Mouse (Mus musculus) intestine, embryonic 16.5 days (tissue): ENCODE results near the gene 4930404N11Rik. TPM values are rescaled to one million over a fixed set of nuclear protein-coding genes. Genes with fewer than 3 reads are reported as not detected.

Source experiments
- ATAC-seq: fragments of 200-750 bp; cut with Nextera tagmentation; 2 replicates; pipeline ENCODE4 v1.8.0; 2017; ENCODE audit warnings: moderate TSS enrichment, moderate library complexity
- H3K27ac ChIP-seq: fragments of 300-500 bp; sonication (generic); 2 replicates; pipeline ENCODE4 v1.5.1; 2014; ENCODE audit warnings: mild to moderate bottlenecking, low read length
- H3K27me3 ChIP-seq: fragments of 300-500 bp; sonication (generic); replicated peaks from 2 replicates; pipeline ENCODE4 v1.6.1; 2014; ENCODE audit warnings: low read length, control low read depth, mixed read lengths; ENCODE audit not compliant: control insufficient read depth, insufficient read depth
- H3K36me3 ChIP-seq: fragments of 300-500 bp; sonication (generic); 2 replicates; pipeline ENCODE4 v1.6.1; 2014; ENCODE audit warnings: low read length, control low read depth; ENCODE audit not compliant: control insufficient read depth, insufficient read depth
- H3K4me1 ChIP-seq: fragments of 300-500 bp; sonication (generic); 2 replicates; pipeline ENCODE4 v1.6.1; 2014; ENCODE audit warnings: low read length, control low read depth, mixed read lengths; ENCODE audit not compliant: control insufficient read depth, insufficient read depth
- H3K4me2 ChIP-seq: fragments of 300-500 bp; sonication (generic); 2 replicates; pipeline ENCODE4 v1.6.1; 2014; ENCODE audit warnings: low read depth, low read length, control low read depth
- H3K4me3 ChIP-seq: fragments of 300-500 bp; sonication (generic); 2 replicates; pipeline ENCODE4 v1.5.1; 2014; ENCODE audit warnings: mild to moderate bottlenecking, low read length
- H3K9ac ChIP-seq: fragments of 300-500 bp; sonication (generic); 2 replicates; pipeline ENCODE4 v1.6.1; 2014; ENCODE audit warnings: low read depth, low read length
- H3K9me3 ChIP-seq: fragments of 300-500 bp; sonication (generic); 2 replicates; pipeline ENCODE4 v1.6.1; 2016; ENCODE audit warnings: low read length, control low read depth; ENCODE audit not compliant: control insufficient read depth
- WGBS: fragments of 180-500 bp; shearing (Covaris S2); extraction: QIAGEN DNeasy Blood & Tissue Kit; methylation state at CpG from one replicate; pipeline ENCODE4 v1.1.7; 2014; 5-methylcytosine and 5-hydroxymethylcytosine counted together
- polyA plus RNA-seq: library from polyadenylated mRNA; unstranded; fragments of >200 nt; fragmentation: Nextera tagmentation; extraction: Ambion mirVana; gene quantifications from 2 replicates; pipeline ENCODE4 v1.2.1, GENCODE M21; 2015

Gene 4930404N11Rik
- polyA plus RNA-seq, 1 experiment from 2014 or later, result 1.4 TPM

DNA sequence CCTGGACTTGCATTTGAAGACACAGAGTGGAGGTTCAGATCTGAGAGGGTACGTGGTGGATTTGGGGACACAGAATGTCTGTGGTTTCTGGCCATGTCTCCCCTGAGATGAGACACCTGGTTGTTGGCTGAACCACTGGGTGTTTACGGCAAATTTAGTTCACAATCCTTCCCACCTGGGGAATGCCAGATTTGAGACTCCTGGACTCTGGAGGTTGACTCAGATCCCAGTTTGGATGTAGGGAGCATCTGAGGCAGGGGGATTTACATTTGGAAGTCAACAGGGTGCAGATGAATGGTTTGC lies 11.7 kb upstream of the 4930404N11Rik start:
- Histone ChIP-seq H3K27me3 (no peaks in the 10 kb centered on the region), H3K4me3 (peak overlapping the region; percentile 83), H3K4me2 (peak overlapping the region; percentile 83), H3K9me3 (no peaks in the 10 kb centered on the region), H3K27ac (no peak overlapping the region), H3K9ac (peak overlapping the region; percentile 95), H3K4me1 (peaks cover 20% of the 10 kb centered on the region), H3K36me3 (peaks cover 3% of the 10 kb centered on the region; the same call in 1 of the 2 replicates)
- 32% methylated on average over 2 of the region's 2 CpGs for WGBS
- no peak for ATAC-seq

DNA sequence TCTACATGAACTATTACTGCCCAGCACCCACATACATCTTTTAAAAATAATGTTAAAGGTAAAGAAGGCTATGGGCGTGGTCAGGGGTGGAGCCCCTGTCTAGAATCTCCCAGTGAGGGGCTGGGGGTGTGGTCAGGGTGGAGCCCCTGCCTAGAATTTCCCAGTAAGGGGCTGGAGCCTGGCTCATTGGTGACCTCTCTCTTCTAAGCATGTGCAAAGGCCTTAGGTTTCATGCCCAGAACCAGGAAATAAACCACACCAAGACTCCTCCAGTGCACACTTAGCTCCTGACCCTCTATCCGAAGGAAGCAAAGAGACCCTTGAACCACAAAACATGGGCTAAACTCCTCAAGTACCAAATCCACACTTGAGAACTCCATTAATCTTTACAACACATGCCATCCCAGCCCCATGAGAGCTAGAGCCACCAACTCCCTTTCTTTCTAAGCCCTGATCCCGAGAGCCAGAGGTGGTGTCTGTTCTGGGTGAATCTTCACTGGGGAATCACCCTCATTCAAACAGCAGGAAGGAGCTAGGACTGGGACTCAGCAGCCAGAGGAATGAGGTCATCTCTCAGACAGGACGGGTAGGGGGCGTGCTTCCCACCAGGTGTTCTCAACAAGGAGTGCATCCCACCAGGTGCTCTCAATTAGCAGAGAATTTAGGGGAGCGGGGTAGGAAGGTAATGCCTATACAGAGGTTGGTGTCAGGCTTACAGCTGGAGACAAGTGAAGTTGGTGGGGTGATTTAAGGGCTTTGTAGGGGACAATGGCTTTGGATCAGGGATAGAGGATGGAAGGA lies 11.1 kb upstream of the 4930404N11Rik start:
- Histone ChIP-seq H3K4me2 (peak overlapping the region; percentile 83), H3K4me3 (peak overlapping the region; percentile 83), H3K27ac (peak overlapping the region; percentile 16), H3K36me3 (peaks cover 3% of the 10 kb centered on the region; the same call in 1 of the 2 replicates), H3K9ac (peak overlapping the region; percentile 95), H3K27me3 (no peaks in the 10 kb centered on the region), H3K9me3 (no peaks in the 10 kb centered on the region), H3K4me1 (peaks cover 20% of the 10 kb centered on the region)
- no peak for ATAC-seq
- 31% methylated on average over 6 of the region's 6 CpGs for WGBS

DNA sequence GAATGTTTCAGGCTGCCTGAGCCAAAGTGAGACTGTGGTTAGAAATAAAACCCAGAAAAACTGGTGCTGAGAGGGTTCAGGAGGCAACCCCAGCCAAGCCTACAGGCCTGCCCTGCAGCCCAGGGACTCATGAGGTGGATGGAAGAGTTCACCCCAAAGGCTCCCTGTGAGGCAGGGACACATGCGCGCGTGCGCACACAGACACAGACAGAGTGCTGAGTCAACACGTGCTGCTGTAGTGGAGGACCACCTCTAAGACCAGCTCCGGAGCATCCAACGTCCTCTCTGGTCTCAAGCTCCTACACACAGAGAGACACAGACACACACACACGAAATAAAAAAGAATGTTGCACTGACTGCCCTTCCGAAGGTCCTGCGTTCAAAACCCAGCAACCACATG lies 9.7 kb upstream of the 4930404N11Rik start:
- Histone ChIP-seq H3K9ac (no peak overlapping the region), H3K27ac (no peak overlapping the region), H3K27me3 (no peaks in the 10 kb centered on the region), H3K36me3 (peaks cover 11% of the 10 kb centered on the region), H3K4me2 (no peak overlapping the region), H3K9me3 (no peaks in the 10 kb centered on the region), H3K4me3 (no peak overlapping the region), H3K4me1 (peaks cover 20% of the 10 kb centered on the region)
- ATAC-seq, result no peak
- 95% methylated on average over 10 of the region's 10 CpGs for WGBS

DNA sequence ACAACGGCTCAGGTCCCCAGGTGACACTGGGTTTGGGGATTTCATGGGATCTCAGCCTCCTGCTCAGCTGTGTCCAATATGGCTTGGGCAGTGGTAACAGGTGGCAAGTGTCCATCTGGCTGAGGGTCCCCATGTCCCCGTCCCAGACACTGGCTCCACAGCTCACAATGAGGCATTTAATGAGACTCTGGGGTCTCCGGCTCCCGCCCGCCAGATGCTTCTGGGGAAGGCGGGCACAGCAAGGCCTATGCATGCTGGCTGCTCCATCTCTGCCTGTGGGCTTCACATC lies 1.5 kb upstream of the 4930404N11Rik start:
- H3K4me1 ChIP-seq, result peaks cover 42% of the 10 kb centered on the region
- no peak overlapping the region for H3K9ac ChIP-seq
- H3K4me3 ChIP-seq, result no peak overlapping the region
- ATAC-seq, result no peak
- H3K9me3 ChIP-seq, result no peaks in the 10 kb centered on the region
- peaks cover 51% of the 10 kb centered on the region for H3K36me3 ChIP-seq
- H3K27ac ChIP-seq, result no peak overlapping the region
- H3K27me3 ChIP-seq, result peaks cover 4% of the 10 kb centered on the region; the same call in 1 of the 2 replicates
- H3K4me2 ChIP-seq, result no peak overlapping the region
- 84% methylated on average over 6 of the region's 6 CpGs for WGBS

DNA sequence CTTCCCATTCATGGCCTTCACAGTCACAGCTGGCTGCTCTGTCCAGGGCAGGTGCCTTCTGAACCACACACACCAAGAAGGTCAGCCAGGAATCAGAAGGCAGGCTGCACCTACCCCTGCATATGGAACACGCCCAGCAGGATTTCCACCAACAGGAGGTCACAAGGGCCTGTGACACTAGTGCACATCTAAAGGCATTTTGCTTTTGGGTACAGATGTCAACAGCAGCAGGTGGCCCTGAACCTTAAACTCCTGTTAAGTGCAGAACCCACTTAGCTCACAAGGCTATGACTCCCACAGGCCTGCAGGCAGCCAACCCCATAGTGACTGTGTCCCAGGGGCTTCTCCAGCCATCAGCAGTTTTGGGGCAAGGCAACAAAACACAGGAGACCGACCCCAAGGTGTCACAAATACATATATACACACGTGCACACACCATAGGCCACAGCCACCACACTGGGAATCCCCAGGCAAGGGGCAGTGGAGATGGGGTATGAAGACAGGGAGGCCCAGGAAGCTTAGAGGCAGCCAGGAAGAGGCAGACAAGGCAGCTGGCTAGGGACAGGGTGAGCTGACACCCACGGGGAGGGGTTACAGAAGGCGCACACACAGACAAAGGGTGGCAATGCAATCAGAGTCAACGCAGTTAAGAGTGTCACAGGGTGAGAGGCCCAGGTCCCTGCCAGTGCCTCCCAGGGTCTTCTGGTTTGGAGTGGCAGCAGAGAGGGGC lies 1.0 kb upstream of the 4930404N11Rik start:
- H3K36me3 ChIP-seq, result peaks cover 51% of the 10 kb centered on the region
- H3K27ac ChIP-seq, result peak overlapping the region; percentile 46
- H3K4me3 ChIP-seq, result no peak overlapping the region
- no peak overlapping the region for H3K4me2 ChIP-seq
- peak; percentile 32 for ATAC-seq
- peaks cover 46% of the 10 kb centered on the region for H3K4me1 ChIP-seq
- H3K9ac ChIP-seq, result peak overlapping the region; percentile 29; the same call in 1 of the 2 replicates
- WGBS, result 70% methylated on average over 6 of the region's 6 CpGs
- H3K9me3 ChIP-seq, result no peaks in the 10 kb centered on the region
- peaks cover 4% of the 10 kb centered on the region; the same call in 1 of the 2 replicates for H3K27me3 ChIP-seq

DNA sequence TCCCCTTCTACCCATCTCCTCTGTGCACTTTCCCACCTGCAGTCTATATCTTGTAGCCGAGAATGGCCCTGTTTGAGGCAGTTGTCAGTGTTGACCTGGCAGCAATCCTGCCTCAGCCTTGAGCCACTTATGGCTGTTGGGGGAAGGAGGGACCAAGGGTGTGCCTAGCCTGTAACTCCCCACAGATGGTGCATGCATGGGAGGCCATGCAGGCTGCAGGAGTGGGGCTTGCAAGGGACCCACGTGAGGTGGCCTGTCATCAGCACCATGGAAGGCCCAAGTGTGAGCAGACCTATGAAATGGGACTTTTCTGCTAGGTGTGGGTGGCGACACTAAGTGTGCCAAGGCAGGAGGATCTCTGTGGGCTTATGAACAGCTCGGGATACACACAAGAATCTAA lies 543 bp downstream of the 4930404N11Rik start:
- peaks cover 4% of the 10 kb centered on the region; the same call in 1 of the 2 replicates for H3K27me3 ChIP-seq
- H3K4me2 ChIP-seq, result no peak overlapping the region
- peaks cover 58% of the 10 kb centered on the region for H3K4me1 ChIP-seq
- peak overlapping the region; percentile 61; the same call in 1 of the 2 replicates for H3K9ac ChIP-seq
- ATAC-seq, result peak; percentile 19; the same call in 1 of the 2 replicates
- peak overlapping the region; percentile 46 for H3K27ac ChIP-seq
- WGBS, result 37% methylated on average over 4 of the region's 4 CpGs
- H3K36me3 ChIP-seq, result peaks cover 47% of the 10 kb centered on the region
- H3K9me3 ChIP-seq, result no peaks in the 10 kb centered on the region
- H3K4me3 ChIP-seq, result no peak overlapping the region

DNA sequence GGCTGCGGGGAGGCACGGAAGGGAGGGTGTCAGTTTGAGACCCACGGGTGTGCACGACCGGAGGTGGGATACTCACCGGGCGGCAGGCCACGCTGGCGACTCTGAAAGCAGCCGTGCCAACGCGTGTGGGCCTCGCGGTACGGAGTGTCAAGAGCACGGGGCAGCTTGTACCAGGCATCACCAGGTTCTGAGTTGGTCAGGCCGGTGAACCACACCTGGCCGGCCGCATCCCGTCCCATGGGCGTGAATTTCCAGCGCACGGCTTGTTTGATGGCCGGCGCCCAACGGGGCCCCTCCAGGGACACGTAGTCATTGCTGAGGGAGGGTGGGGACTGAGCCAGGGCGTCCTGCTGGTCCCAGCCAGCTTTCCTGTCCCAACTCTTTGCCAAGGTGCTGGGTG lies 950 bp downstream of the 4930404N11Rik start:
- peak; percentile 21 for ATAC-seq
- WGBS, result 12% methylated on average over 28 of the region's 28 CpGs

DNA sequence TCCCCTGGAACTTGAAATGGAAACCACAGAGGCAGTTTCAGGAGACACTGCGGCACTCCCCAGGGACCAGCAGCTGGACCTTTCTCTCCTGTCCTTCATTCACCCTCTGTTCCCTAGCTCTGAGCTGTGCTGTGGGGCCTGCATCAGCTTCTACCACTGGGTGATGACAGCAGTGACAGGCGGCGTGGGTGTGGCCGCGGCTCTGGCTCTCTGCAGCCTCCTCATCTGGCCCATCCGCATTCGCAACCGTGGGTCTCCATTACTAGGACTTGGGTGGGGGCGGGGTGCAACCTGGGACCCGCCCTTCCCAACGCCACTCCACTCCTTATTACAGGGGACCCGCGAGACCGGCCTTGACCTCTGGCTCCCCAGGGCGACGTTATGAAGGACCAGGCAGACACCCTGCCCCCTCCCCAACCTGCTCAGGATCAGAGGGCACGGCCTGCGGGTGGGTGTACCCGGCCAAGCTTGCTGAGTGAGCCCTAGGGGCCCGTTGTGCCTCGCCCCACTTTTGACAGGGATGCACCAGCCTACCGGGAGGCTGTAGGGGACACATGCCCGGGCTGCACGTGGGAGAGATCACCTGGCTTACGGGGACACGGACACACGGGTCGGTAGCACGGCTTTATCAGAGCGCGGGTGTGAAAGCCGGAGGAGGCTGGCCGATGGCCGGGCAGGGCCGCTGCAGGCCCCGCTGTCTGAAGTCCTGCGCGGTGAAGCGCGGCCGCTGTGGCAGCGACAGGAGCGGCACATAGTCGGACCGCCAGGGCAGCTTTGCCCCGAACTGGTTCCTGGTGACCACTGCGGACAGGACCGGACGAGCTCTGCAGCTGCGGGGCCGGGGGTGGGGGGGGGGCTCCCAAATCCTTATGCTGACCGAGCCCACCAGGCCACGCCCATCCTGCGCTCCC lies 1.9 kb downstream of the 4930404N11Rik start:
- H3K4me1 ChIP-seq, result peaks cover 66% of the 10 kb centered on the region
- no peak for ATAC-seq
- no peaks in the 10 kb centered on the region for H3K9me3 ChIP-seq
- 15% methylated on average over 54 of the region's 54 CpGs for WGBS
- peaks cover 34% of the 10 kb centered on the region for H3K36me3 ChIP-seq
- peaks cover 4% of the 10 kb centered on the region; the same call in 1 of the 2 replicates for H3K27me3 ChIP-seq
- peak overlapping the region; percentile 44 for H3K4me2 ChIP-seq
- H3K27ac ChIP-seq, result no peak overlapping the region; the same call in 1 of the 2 replicates
- peak overlapping the region; percentile 38 for H3K4me3 ChIP-seq
- peak overlapping the region; percentile 61 for H3K9ac ChIP-seq

More for the DNA sequence above, 950 bp downstream of the 4930404N11Rik start:
- no peaks in the 10 kb centered on the region for H3K9me3 ChIP-seq
- peaks cover 44% of the 10 kb centered on the region for H3K36me3 ChIP-seq
- peak overlapping the region; percentile 44 for H3K4me2 ChIP-seq
- peaks cover 4% of the 10 kb centered on the region; the same call in 1 of the 2 replicates for H3K27me3 ChIP-seq
- peak overlapping the region; percentile 46; the same call in 1 of the 2 replicates for H3K27ac ChIP-seq
- peak overlapping the region; percentile 61 for H3K9ac ChIP-seq
- peaks cover 61% of the 10 kb centered on the region for H3K4me1 ChIP-seq
- H3K4me3 ChIP-seq, result peak overlapping the region; percentile 38
